Mouse (Mus musculus) limb, embryonic 15.5 days (tissue): ENCODE measurements at regions not wholly inside any gene's neighbourhood (a gene's known extent, or its start where the extent isn't known, plus 50 kb on each side); places are given as distances from the start of the nearest gene placed in this dataset.

Experiments used
- ATAC-seq: fragments of 200-750 bp; cut with Nextera tagmentation; 2 replicates; pipeline ENCODE4 v1.8.0; 2017; ENCODE audit warnings: low read depth, moderate TSS enrichment; ENCODE audit not compliant: insufficient number of reproducible peaks, low FRiP score, low TSS enrichment
- H3K27ac ChIP-seq: fragments of 300-500 bp; sonication (generic); 2 replicates; pipeline ENCODE4 v1.5.1; 2015; ENCODE audit warnings: moderate library complexity, mild to moderate bottlenecking, inconsistent platforms
- H3K27me3 ChIP-seq: fragments of 300-500 bp; sonication (generic); 2 replicates; pipeline ENCODE4 v1.6.1; 2015; ENCODE audit warnings: inconsistent platforms
- H3K36me3 ChIP-seq: fragments of 300-500 bp; sonication (generic); 2 replicates; pipeline ENCODE4 v1.6.1; 2015; ENCODE audit warnings: inconsistent platforms
- H3K4me1 ChIP-seq: fragments of 300-500 bp; sonication (generic); 2 replicates; pipeline ENCODE4 v1.6.1; 2015; ENCODE audit warnings: inconsistent platforms
- H3K4me2 ChIP-seq: fragments of 300-500 bp; sonication (generic); 2 replicates; pipeline ENCODE4 v1.6.1; 2015; ENCODE audit warnings: mild to moderate bottlenecking, inconsistent platforms
- H3K4me3 ChIP-seq: fragments of 300-500 bp; sonication (generic); 2 replicates; pipeline ENCODE4 v1.5.1; 2015; ENCODE audit warnings: mild to moderate bottlenecking, inconsistent platforms
- H3K9ac ChIP-seq: fragments of 300-500 bp; sonication (generic); 2 replicates; pipeline ENCODE4 v1.6.1; 2015; ENCODE audit warnings: inconsistent platforms
- H3K9me3 ChIP-seq: fragments of 300-500 bp; sonication (generic); 2 replicates; pipeline ENCODE4 v1.6.1; 2016; ENCODE audit warnings: inconsistent platforms
- WGBS: fragments of 180-500 bp; shearing (Covaris S2); methylation state at CpG from one replicate; pipeline ENCODE4 v1.1.7; 2015; 5-methylcytosine and 5-hydroxymethylcytosine counted together

- Histone ChIP-seq H3K9me3 (no peaks in the 10 kb centered on the region), H3K4me1 (no peaks in the 10 kb centered on the region), H3K4me3 (no peak overlapping the region), H3K9ac (no peak overlapping the region), H3K36me3 (no peaks in the 10 kb centered on the region), H3K27ac (no peak overlapping the region), H3K4me2 (no peak overlapping the region), H3K27me3 (no peaks in the 10 kb centered on the region)
- WGBS, result 48% methylated on average over 4 of the region's 4 CpGs
- no peak for ATAC-seq
Measured at GRCm38 (mm10) chr8:9029156-9029555, 338.8 kb upstream of the Arglu1 start.

GRCm38 (mm10) chr8:9027672-9028071, 337.4 kb upstream of the Arglu1 start:
- no peak for ATAC-seq
- 28% methylated on average over 4 of the region's 4 CpGs for WGBS
- no peak overlapping the region for H3K27ac ChIP-seq
- no peaks in the 10 kb centered on the region for H3K4me1 ChIP-seq
- H3K4me2 ChIP-seq, result no peak overlapping the region
- no peak overlapping the region for H3K4me3 ChIP-seq
- H3K36me3 ChIP-seq, result no peaks in the 10 kb centered on the region
- H3K27me3 ChIP-seq, result no peaks in the 10 kb centered on the region
- no peaks in the 10 kb centered on the region for H3K9me3 ChIP-seq
- H3K9ac ChIP-seq, result no peak overlapping the region

GRCm38 (mm10) chr8:9025872-9026271, 335.6 kb upstream of the Arglu1 start:
- no peak overlapping the region for H3K27ac ChIP-seq
- no peak for ATAC-seq
- H3K9ac ChIP-seq, result no peak overlapping the region
- no peak overlapping the region for H3K4me2 ChIP-seq
- H3K9me3 ChIP-seq, result no peaks in the 10 kb centered on the region
- H3K4me3 ChIP-seq, result no peak overlapping the region
- no peaks in the 10 kb centered on the region for H3K36me3 ChIP-seq
- no peaks in the 10 kb centered on the region for H3K4me1 ChIP-seq
- WGBS, result 85% methylated on average over 3 of the region's 3 CpGs
- no peaks in the 10 kb centered on the region for H3K27me3 ChIP-seq

DNA sequence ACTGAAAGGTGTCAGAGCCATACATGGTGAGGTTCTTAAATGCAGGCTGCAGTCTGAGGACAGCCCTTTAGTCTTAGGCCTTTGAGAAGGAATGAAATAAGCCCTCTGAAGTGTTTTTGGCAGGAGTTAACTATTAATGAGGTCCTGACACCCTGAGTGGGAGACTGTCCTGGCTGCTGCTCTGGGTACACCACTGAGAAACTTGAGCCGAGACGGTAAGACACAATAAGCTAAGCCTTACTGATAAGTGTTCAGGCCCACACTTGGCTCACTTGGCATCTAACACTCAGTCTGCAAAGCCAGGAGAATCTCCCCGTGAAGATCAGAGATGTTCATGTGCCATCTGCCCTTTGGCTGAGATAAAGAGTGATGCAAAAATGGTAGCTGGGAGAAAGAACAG, 335.1 kb upstream of the Arglu1 start:
- no peak overlapping the region for H3K9ac ChIP-seq
- no peak for ATAC-seq
- H3K4me1 ChIP-seq, result no peaks in the 10 kb centered on the region
- no peaks in the 10 kb centered on the region for H3K36me3 ChIP-seq
- no peaks in the 10 kb centered on the region for H3K27me3 ChIP-seq
- WGBS, result 65% methylated on average over 3 of the region's 3 CpGs
- no peak overlapping the region for H3K4me3 ChIP-seq
- no peaks in the 10 kb centered on the region for H3K9me3 ChIP-seq
- H3K27ac ChIP-seq, result no peak overlapping the region
- no peak overlapping the region for H3K4me2 ChIP-seq

GRCm38 (mm10) chr8:9020744-9021143, 330.4 kb upstream of the Arglu1 start:
- 75% methylated on average over 2 of the region's 2 CpGs for WGBS
- no peak overlapping the region for H3K9ac ChIP-seq
- no peaks in the 10 kb centered on the region for H3K9me3 ChIP-seq
- no peak for ATAC-seq
- no peak overlapping the region for H3K27ac ChIP-seq
- no peak overlapping the region for H3K4me3 ChIP-seq
- no peaks in the 10 kb centered on the region for H3K4me1 ChIP-seq
- no peak overlapping the region for H3K4me2 ChIP-seq
- no peaks in the 10 kb centered on the region for H3K36me3 ChIP-seq
- H3K27me3 ChIP-seq, result no peaks in the 10 kb centered on the region

DNA sequence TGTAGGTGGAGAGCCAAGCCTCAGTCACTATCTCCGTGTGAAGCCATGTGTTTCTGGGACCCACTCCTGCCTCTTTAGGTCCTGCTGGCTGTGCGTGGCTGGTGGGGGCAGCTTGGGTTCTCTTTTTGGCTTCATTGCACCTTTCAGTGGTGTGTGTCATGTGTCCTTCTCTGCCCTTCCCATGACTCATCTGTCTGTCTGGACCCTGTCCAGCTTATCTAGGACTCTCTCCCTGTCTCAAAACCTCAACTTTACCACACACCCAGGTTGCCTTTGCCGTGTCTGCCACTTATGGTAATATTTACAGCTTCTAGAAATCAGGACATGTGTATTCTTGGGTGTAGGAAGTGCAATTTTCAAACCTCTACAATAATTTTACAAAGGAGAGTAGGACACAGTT, 329.9 kb upstream of the Arglu1 start:
- H3K4me3 ChIP-seq, result no peak overlapping the region
- H3K36me3 ChIP-seq, result no peaks in the 10 kb centered on the region
- no peak overlapping the region for H3K4me2 ChIP-seq
- no peaks in the 10 kb centered on the region for H3K27me3 ChIP-seq
- no peak for ATAC-seq
- no peak overlapping the region for H3K27ac ChIP-seq
- WGBS, result 79% methylated on average over 3 of the region's 3 CpGs
- H3K9ac ChIP-seq, result no peak overlapping the region
- H3K9me3 ChIP-seq, result no peaks in the 10 kb centered on the region
- H3K4me1 ChIP-seq, result no peaks in the 10 kb centered on the region

DNA sequence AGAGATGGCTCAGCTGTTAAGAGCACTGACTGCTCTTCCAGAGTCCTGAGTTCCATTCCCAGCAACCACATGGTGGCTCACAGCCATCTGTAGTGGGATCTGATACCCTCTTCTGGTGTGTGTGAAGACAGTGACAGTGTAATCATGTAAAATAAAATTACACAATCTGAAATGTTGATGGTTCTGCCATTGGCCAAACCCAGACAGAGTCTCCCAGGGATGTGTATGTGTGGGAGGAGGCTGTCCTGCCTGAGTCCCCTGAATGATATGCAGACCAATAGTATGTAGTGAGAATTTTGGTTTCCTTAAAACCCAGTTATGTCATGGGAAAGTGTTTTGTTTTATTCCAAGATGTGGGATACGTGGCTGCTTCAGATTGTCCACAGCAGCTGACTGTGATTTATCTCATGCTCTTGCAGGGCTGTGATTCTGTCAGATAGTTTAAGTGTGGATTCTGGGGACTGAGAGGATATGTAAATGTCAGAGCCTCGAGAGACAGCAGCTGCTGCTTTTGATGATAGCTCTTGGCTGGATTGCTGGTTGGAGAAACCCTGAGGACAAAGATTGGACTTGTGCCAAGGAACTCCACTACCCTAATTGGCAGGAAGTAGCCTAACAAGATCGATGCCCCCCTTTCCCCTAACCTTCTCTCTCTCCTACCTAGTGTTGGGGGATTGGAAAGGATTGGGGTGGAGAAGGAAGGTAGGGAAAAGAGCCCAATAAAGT, 321.6 kb upstream of the Arglu1 start:
- Histone ChIP-seq H3K9me3 (no peaks in the 10 kb centered on the region), H3K4me1 (no peaks in the 10 kb centered on the region), H3K4me3 (no peak overlapping the region), H3K36me3 (no peaks in the 10 kb centered on the region), H3K27ac (no peak overlapping the region), H3K9ac (no peak overlapping the region), H3K27me3 (no peaks in the 10 kb centered on the region), H3K4me2 (no peak overlapping the region)
- 28% methylated on average over 3 of the region's 3 CpGs for WGBS
- ATAC-seq, result no peak

- Histone ChIP-seq H3K27ac (no peak overlapping the region), H3K4me3 (no peak overlapping the region), H3K27me3 (no peaks in the 10 kb centered on the region), H3K4me2 (no peak overlapping the region), H3K9me3 (no peaks in the 10 kb centered on the region), H3K4me1 (no peaks in the 10 kb centered on the region), H3K36me3 (no peaks in the 10 kb centered on the region), H3K9ac (no peak overlapping the region)
- WGBS, result 81% methylated on average over 11 of the region's 11 CpGs
- ATAC-seq, result no peak
Measured at GRCm38 (mm10) chr8:9008006-9008780, 317.9 kb upstream of the Arglu1 start.

DNA sequence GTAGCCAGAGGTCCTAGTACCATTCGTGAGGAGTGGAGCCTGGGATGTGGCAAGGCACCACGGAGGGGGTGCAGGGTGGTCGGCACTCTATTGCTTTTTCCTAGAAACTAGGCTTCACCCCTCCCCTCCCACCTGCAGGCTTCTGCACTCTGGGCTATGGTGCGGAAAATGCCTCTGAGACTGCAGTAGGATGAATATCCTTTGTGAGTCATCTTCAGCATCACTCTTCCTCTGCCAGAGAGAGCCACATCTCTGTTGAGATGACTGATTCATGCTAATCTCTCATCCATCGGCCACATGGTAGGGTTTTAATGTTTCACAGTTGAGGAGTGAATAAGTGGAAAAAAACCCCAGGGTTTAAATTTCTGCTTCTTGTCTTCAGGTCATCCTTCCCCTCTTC, 309.6 kb upstream of the Arglu1 start:
- 82% methylated on average over 5 of the region's 5 CpGs for WGBS
- Histone ChIP-seq H3K9me3 (no peaks in the 10 kb centered on the region), H3K4me3 (no peak overlapping the region), H3K27ac (no peak overlapping the region), H3K27me3 (no peaks in the 10 kb centered on the region), H3K36me3 (no peaks in the 10 kb centered on the region), H3K4me1 (peaks cover 2% of the 10 kb centered on the region), H3K9ac (no peak overlapping the region), H3K4me2 (no peak overlapping the region)
- ATAC-seq, result no peak

DNA sequence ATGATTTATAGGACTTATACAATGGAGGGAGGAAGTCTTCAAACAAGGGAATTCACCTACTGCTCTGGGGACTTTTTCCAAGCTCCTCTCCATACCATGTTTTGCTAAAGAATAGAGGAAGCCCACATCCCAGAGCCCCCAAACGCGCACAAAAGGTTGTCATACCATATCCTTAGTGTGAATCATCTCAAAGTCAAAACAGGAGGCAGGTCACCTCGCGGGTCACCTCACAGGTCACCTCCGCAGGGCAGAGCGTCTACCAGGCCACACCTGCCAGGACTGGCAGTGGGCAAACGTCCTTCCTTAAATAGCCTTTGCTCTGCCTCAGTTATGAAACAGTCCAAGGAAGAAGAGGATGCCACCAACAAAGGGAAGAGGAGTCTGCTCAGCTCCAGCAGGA, 307.3 kb upstream of the Arglu1 start:
- Histone ChIP-seq H3K4me1 (peaks cover 16% of the 10 kb centered on the region), H3K4me2 (no peak overlapping the region), H3K9me3 (no peaks in the 10 kb centered on the region), H3K4me3 (no peak overlapping the region), H3K36me3 (no peaks in the 10 kb centered on the region), H3K27me3 (no peaks in the 10 kb centered on the region), H3K9ac (no peak overlapping the region), H3K27ac (no peak overlapping the region)
- WGBS, result 85% methylated on average over 7 of the region's 7 CpGs
- ATAC-seq, result no peak

- no peaks in the 10 kb centered on the region for H3K36me3 ChIP-seq
- no peaks in the 10 kb centered on the region for H3K9me3 ChIP-seq
- peak overlapping the region; percentile 36 for H3K4me3 ChIP-seq
- no peaks in the 10 kb centered on the region for H3K27me3 ChIP-seq
- H3K4me2 ChIP-seq, result peak overlapping the region; percentile 54
- H3K4me1 ChIP-seq, result peaks cover 33% of the 10 kb centered on the region
- ATAC-seq, result peak; percentile 53; the same call in 1 of the 2 replicates
- 2% methylated on average over 17 of the region's 17 CpGs for WGBS
- peak overlapping the region; percentile 14; the same call in 1 of the 2 replicates for H3K9ac ChIP-seq
- H3K27ac ChIP-seq, result peak overlapping the region; percentile 27; the same call in 1 of the 2 replicates
Measured at GRCm38 (mm10) chr8:8994596-8995189, 304.4 kb upstream of the Arglu1 start.

DNA sequence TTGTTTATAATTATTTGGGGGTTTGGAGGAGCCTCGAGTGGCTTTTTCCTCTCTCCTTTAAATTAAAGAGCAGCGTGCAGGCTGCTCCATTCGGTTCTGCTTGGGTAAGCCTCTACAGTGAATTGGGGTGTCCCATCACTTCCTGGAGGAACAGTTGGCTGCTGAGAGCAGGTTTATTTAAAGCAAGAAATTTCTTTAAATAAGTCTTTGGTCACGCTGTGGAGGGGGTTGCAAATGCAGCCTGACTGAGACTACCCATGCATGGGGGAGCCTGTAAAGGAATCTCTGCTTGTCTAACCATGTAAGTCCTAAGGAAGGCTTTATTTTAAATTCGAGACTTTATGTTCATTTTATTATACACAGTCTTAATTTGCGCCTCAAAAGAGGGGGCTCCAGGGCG, 303.7 kb upstream of the Arglu1 start:
- no peak overlapping the region for H3K4me3 ChIP-seq
- no peak for ATAC-seq
- no peak overlapping the region for H3K9ac ChIP-seq
- H3K27ac ChIP-seq, result no peak overlapping the region
- no peaks in the 10 kb centered on the region for H3K36me3 ChIP-seq
- H3K4me1 ChIP-seq, result peaks cover 33% of the 10 kb centered on the region
- 20% methylated on average over 7 of the region's 7 CpGs for WGBS
- H3K9me3 ChIP-seq, result no peaks in the 10 kb centered on the region
- H3K27me3 ChIP-seq, result no peaks in the 10 kb centered on the region
- H3K4me2 ChIP-seq, result peak overlapping the region; percentile 54; the same call in 1 of the 2 replicates
